Mouse (Mus musculus): ENCODE results near the gene Arx. TPM values are rescaled to one million over a fixed set of nuclear protein-coding genes. Genes with fewer than 3 reads are reported as not detected.

Arx gene
- not detected in 2 replicates for polyA plus RNA-seq (2015; fragmentation: Nextera tagmentation; extraction: Ambion mirVana)

DNA sequence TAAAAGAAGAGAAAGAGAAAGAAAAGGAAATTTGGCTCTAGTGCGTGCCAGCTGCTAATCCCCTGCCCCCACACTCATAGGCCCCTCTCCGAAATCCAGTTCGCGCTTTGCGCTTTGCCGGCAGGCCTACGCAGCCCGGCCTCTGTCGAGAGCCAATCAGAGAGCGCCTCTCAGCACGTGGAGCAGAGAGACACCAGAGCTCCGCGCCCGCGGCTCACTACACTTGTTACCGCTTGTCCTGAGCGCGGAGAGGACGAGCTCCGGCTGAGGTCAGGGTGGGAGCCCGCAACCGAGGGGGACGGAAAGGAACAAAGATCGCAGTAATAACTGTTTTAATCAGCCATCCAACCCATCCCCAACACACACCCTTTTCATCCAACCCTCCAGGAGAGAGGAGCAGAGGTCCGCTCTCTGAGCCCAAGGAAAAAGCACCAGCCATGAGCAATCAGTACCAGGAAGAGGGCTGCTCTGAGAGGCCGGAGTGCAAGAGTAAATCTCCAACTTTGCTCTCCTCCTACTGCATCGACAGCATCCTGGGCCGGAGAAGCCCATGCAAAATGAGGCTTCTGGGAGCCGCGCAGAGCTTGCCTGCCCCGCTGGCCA lies at the start of gene Arx:
Gene Arx (plus strand): TSS at position 155 of the 603 bp plus-strand sequence.
- ATAC-seq (ENCODE audit: low read depth) = peak; percentile 85
- Histone ChIP-seq H3K4me1 (replicated peaks; ENCODE audit: control insufficient read depth, insufficient read depth, low read length) (peaks cover 7% of the 10 kb centered on the region; the same call in 1 of the 2 replicates), H3K9me3 (ENCODE audit: control insufficient read depth, low read length) (no peaks in the 10 kb centered on the region; the same call in 1 of the 2 replicates), H3K9ac (ENCODE audit: low read length) (no peak within 1 kb of the TSS), H3K4me3 (ENCODE audit: low read length) (peak within 1 kb of the TSS; percentile 6; the same call in 1 of the 2 replicates), H3K4me2 (ENCODE audit: low read depth, low read length) (peak within 1 kb of the TSS; percentile 27; the same call in 1 of the 2 replicates), H3K27ac (ENCODE audit: low read length) (no peak within 1 kb of the TSS), H3K27me3 (ENCODE audit: control insufficient read depth, insufficient read depth, low read depth, low read length) (peaks cover 82% of the 10 kb centered on the region), H3K36me3 (ENCODE audit: control insufficient read depth, insufficient read depth, low read length) (no peaks in the 10 kb centered on the region)
- WGBS = 16% methylated on average over 31 of the region's 31 CpGs

DNA sequence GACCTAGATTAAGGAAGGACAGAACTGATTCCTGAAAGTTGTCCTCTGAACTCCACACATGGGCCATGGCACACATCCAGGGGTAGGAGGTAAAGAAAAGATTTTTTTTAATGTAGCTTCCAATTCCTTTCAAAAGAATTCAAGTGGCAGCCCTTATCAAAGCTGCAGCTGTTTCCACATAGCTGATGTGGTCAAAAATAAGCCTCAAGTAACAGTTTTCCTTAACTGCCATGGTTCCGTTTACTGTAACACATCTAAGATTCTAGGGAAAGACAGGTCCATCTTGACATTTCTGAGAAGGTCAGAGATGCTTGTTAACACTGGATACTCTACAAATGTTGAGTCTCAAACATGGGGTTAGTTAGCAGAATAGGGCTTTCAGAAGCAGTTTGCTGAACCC lies 34.9 kb upstream of the Arx start:
- H3K36me3 ChIP-seq (ENCODE audit: control insufficient read depth, insufficient read depth, low read length) = no peaks in the 10 kb centered on the region
- ATAC-seq (ENCODE audit: low read depth) = no peak
- H3K27ac ChIP-seq (ENCODE audit: low read length) = no peak overlapping the region
- no peak overlapping the region for H3K4me2 ChIP-seq (ENCODE audit: low read depth, low read length)
- H3K4me3 ChIP-seq (ENCODE audit: low read length) = no peak overlapping the region
- H3K9ac ChIP-seq (ENCODE audit: low read length) = no peak overlapping the region
- no peaks in the 10 kb centered on the region for H3K27me3 ChIP-seq (ENCODE audit: control insufficient read depth, insufficient read depth, low read depth, low read length)
- H3K9me3 ChIP-seq (ENCODE audit: control insufficient read depth, low read length) = no peaks in the 10 kb centered on the region
- WGBS = 50% methylated on average over 1 of the region's 1 CpGs
- no peaks in the 10 kb centered on the region for H3K4me1 ChIP-seq (replicated peaks; ENCODE audit: control insufficient read depth, insufficient read depth, low read length)

DNA sequence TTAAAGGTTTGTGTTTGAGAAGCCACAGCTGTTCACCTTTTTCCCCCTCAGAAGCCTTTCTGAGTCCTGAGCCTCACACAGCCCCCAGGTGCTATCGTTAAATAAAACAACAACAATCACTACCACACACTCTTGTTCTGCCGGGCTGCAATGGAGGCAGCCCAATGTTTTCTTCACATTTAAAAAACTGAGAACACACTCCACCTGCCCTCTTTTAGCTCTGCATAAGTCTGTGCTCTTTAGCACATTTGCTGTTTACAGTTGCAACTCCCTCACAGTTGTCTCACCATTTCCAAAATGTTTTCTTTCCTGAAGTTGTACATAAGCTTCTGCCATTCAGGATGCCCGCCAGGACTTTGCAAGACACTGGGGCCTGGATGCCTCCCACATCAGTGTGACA lies 10.6 kb upstream of the Arx start:
- no peak for ATAC-seq (ENCODE audit: low read depth)
- Histone ChIP-seq H3K36me3 (ENCODE audit: control insufficient read depth, insufficient read depth, low read length) (no peaks in the 10 kb centered on the region), H3K27me3 (ENCODE audit: control insufficient read depth, insufficient read depth, low read depth, low read length) (peaks cover 8% of the 10 kb centered on the region; the same call in 1 of the 2 replicates), H3K9ac (ENCODE audit: low read length) (no peak overlapping the region), H3K4me1 (replicated peaks; ENCODE audit: control insufficient read depth, insufficient read depth, low read length) (no peaks in the 10 kb centered on the region), H3K4me2 (ENCODE audit: low read depth, low read length) (no peak overlapping the region), H3K4me3 (ENCODE audit: low read length) (no peak overlapping the region), H3K27ac (ENCODE audit: low read length) (no peak overlapping the region), H3K9me3 (ENCODE audit: control insufficient read depth, low read length) (no peaks in the 10 kb centered on the region)
- 45% methylated on average over 3 of the region's 3 CpGs for WGBS

DNA sequence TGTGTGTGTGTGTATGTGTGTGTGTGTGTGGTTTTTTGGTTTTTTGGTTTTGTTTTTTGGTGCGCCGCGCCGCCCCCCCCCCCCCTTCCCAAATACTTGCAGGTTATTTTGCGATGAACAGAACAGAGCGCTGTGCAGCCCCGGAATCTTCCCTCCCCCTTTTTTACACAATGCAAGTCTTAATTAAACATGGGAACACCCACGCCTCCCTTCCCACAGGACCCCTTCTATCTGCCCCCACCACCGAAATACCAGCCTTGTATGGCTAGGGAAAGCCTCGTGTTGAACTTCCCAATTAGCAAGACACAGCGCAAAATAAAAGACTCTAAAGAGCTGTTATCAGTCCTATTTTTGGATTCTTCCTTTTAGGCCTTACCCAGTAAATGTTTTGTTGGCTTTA lies 6.3 kb upstream of the Arx start:
- Histone ChIP-seq H3K27ac (ENCODE audit: low read length) (no peak overlapping the region), H3K27me3 (ENCODE audit: control insufficient read depth, insufficient read depth, low read depth, low read length) (peaks cover 42% of the 10 kb centered on the region), H3K4me1 (replicated peaks; ENCODE audit: control insufficient read depth, insufficient read depth, low read length) (no peaks in the 10 kb centered on the region), H3K9ac (ENCODE audit: low read length) (no peak overlapping the region), H3K4me3 (ENCODE audit: low read length) (no peak overlapping the region), H3K4me2 (ENCODE audit: low read depth, low read length) (no peak overlapping the region), H3K36me3 (ENCODE audit: control insufficient read depth, insufficient read depth, low read length) (no peaks in the 10 kb centered on the region), H3K9me3 (ENCODE audit: control insufficient read depth, low read length) (no peaks in the 10 kb centered on the region)
- ATAC-seq (ENCODE audit: low read depth) = no peak
- 34% methylated on average over 4 of the region's 11 CpGs for WGBS

DNA sequence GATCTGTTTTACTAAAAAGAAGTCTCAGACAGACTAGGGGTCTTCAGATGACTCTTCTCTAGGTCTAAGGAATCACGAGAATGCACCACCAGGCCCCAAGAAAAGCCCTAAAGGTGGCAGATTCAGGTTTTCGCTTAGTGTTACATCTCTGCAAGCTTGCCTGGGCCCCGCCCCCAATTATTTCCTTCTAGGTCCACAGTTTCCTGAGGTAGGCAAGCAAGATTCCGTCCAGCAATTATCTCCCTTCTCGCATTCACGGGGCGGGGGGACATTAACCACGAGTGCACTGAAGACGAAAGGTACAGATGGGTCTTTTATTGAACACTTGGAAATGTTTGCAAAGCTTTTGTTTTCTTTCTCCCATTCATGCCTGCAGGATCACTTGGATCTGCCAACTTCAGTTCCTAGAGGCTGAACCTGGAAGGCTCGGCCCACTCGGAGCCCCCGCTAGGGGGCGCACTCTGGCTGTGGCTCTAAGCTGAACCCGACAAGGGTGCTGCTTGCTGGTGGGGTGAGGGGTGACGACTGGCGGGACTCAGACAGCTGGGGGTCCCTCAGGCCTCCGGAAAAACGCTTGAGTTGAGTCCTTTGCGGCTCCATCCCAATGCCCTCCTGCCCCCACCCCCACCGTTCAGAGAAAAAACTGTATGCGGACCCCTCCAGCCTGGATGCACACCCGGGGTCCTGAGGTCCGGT lies 5.1 kb upstream of the Arx start:
- H3K9me3 ChIP-seq (ENCODE audit: control insufficient read depth, low read length) = no peaks in the 10 kb centered on the region
- 0 out of 2 replicates have a peak, but pooled peaks have one; percentile 43 for ATAC-seq (ENCODE audit: low read depth)
- WGBS = 19% methylated on average over 23 of the region's 23 CpGs
- H3K4me2 ChIP-seq (ENCODE audit: low read depth, low read length) = no peak overlapping the region
- no peak overlapping the region for H3K27ac ChIP-seq (ENCODE audit: low read length)
- H3K27me3 ChIP-seq (ENCODE audit: control insufficient read depth, insufficient read depth, low read depth, low read length) = peaks cover 54% of the 10 kb centered on the region
- no peaks in the 10 kb centered on the region for H3K4me1 ChIP-seq (replicated peaks; ENCODE audit: control insufficient read depth, insufficient read depth, low read length)
- H3K36me3 ChIP-seq (ENCODE audit: control insufficient read depth, insufficient read depth, low read length) = no peaks in the 10 kb centered on the region
- no peak overlapping the region for H3K4me3 ChIP-seq (ENCODE audit: low read length)
- no peak overlapping the region for H3K9ac ChIP-seq (ENCODE audit: low read length)

DNA sequence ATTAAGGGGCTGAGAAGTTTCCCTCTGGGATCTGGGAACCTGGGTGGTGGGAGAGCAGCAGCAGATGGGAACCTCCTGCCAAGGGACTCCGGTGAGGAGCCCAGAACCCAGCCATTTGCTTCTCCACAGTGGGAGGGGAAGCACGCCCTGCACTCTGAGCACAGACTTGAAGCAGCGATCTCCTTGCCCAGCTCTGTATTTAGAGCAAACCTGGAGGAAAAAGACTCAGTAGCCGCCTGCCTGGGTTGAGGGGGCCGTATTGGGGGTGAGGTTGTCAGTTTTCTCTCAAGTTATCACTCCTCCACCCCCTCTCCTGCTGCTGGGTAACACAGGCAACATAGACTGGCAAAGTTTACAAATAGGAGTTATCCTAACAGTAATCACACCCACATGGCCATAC lies 4.5 kb upstream of the Arx start:
- Histone ChIP-seq H3K4me3 (ENCODE audit: low read length) (no peak overlapping the region), H3K9me3 (ENCODE audit: control insufficient read depth, low read length) (no peaks in the 10 kb centered on the region; the same call in 1 of the 2 replicates), H3K27ac (ENCODE audit: low read length) (no peak overlapping the region), H3K36me3 (ENCODE audit: control insufficient read depth, insufficient read depth, low read length) (no peaks in the 10 kb centered on the region), H3K27me3 (ENCODE audit: control insufficient read depth, insufficient read depth, low read depth, low read length) (peaks cover 59% of the 10 kb centered on the region), H3K4me2 (ENCODE audit: low read depth, low read length) (no peak overlapping the region), H3K4me1 (replicated peaks; ENCODE audit: control insufficient read depth, insufficient read depth, low read length) (peaks cover 4% of the 10 kb centered on the region; the same call in 1 of the 2 replicates), H3K9ac (ENCODE audit: low read length) (no peak overlapping the region)
- 22% methylated on average over 5 of the region's 5 CpGs for WGBS
- ATAC-seq (ENCODE audit: low read depth) = 0 out of 2 replicates have a peak, but pooled peaks have one; percentile 5

DNA sequence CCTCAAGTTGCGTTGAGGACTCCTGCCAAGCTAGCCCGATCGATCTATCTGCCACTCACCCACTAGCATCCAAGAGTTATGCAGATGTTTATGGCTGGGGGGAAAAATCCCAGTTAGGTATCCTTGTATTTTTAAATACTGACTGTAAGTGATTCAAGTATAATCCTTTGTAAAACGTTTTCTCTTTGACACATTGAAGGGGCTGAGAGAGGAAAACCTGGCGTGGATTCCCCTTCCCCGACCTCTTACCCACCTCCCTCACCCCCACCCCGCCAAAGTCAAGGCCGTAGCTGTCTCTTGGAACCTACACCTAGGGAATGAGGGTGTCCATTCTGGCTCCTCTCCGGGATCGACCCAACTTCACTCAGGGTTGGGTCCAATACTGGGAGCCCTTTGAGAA lies 1.2 kb upstream of the Arx start:
- H3K36me3 ChIP-seq (ENCODE audit: control insufficient read depth, insufficient read depth, low read length) = no peaks in the 10 kb centered on the region
- H3K27me3 ChIP-seq (ENCODE audit: control insufficient read depth, insufficient read depth, low read depth, low read length) = peaks cover 82% of the 10 kb centered on the region
- H3K9ac ChIP-seq (ENCODE audit: low read length) = no peak overlapping the region
- no peak overlapping the region for H3K4me2 ChIP-seq (ENCODE audit: low read depth, low read length)
- H3K27ac ChIP-seq (ENCODE audit: low read length) = no peak overlapping the region
- peaks cover 7% of the 10 kb centered on the region; the same call in 1 of the 2 replicates for H3K4me1 ChIP-seq (replicated peaks; ENCODE audit: control insufficient read depth, insufficient read depth, low read length)
- no peaks in the 10 kb centered on the region; the same call in 1 of the 2 replicates for H3K9me3 ChIP-seq (ENCODE audit: control insufficient read depth, low read length)
- ATAC-seq (ENCODE audit: low read depth) = no peak
- no peak overlapping the region for H3K4me3 ChIP-seq (ENCODE audit: low read length)
- WGBS = 22% methylated on average over 10 of the region's 10 CpGs

DNA sequence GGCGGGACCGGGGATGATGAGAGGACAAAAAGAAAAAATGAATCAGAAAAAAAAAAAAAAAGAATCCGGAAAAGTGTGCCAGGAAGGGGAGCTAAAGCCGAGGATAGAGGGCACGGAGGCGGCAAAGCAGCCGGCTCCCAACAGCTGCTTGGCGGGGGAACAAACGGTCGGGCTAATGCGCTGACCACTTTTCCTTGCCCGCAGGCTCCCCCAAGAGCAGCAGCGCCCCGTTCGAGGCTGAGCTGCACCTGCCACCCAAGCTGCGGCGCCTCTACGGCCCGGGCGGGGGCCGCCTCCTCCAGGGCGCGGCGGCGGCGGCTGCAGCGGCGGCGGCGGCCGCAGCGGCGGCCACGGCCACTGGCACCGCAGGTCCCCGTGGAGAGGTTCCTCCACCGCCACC lies 2.1 kb downstream of the Arx start:
- Histone ChIP-seq H3K36me3 (ENCODE audit: control insufficient read depth, insufficient read depth, low read length) (no peaks in the 10 kb centered on the region), H3K27me3 (ENCODE audit: control insufficient read depth, insufficient read depth, low read depth, low read length) (peaks cover 80% of the 10 kb centered on the region), H3K27ac (ENCODE audit: low read length) (no peak overlapping the region), H3K9ac (ENCODE audit: low read length) (no peak overlapping the region), H3K4me1 (replicated peaks; ENCODE audit: control insufficient read depth, insufficient read depth, low read length) (peaks cover 7% of the 10 kb centered on the region; the same call in 1 of the 2 replicates), H3K4me2 (ENCODE audit: low read depth, low read length) (peak overlapping the region; percentile 57), H3K9me3 (ENCODE audit: control insufficient read depth, low read length) (no peaks in the 10 kb centered on the region; the same call in 1 of the 2 replicates), H3K4me3 (ENCODE audit: low read length) (peak overlapping the region; percentile 38)
- ATAC-seq (ENCODE audit: low read depth) = no peak
- WGBS = 19% methylated on average over 19 of the region's 37 CpGs

DNA sequence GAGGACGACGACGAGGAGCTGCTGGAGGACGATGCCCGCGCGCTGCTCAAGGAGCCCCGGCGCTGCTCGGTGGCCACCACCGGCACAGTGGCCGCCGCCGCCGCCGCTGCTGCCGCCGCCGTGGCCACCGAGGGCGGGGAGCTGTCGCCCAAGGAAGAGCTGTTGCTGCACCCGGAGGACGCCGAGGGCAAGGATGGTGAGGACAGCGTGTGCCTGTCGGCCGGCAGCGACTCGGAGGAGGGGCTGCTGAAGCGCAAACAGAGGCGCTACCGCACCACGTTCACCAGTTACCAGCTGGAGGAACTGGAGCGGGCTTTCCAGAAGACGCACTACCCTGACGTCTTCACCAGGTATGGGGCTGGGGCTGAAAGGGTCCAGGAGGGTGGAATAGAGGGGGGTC lies 2.8 kb downstream of the Arx start:
- Histone ChIP-seq H3K4me1 (replicated peaks; ENCODE audit: control insufficient read depth, insufficient read depth, low read length) (peaks cover 7% of the 10 kb centered on the region; the same call in 1 of the 2 replicates), H3K27ac (ENCODE audit: low read length) (no peak overlapping the region), H3K4me3 (ENCODE audit: low read length) (peak overlapping the region; percentile 38), H3K4me2 (ENCODE audit: low read depth, low read length) (peak overlapping the region; percentile 57), H3K27me3 (ENCODE audit: control insufficient read depth, insufficient read depth, low read depth, low read length) (peaks cover 84% of the 10 kb centered on the region), H3K36me3 (ENCODE audit: control insufficient read depth, insufficient read depth, low read length) (no peaks in the 10 kb centered on the region), H3K9me3 (ENCODE audit: control insufficient read depth, low read length) (no peaks in the 10 kb centered on the region; the same call in 1 of the 2 replicates), H3K9ac (ENCODE audit: low read length) (no peak overlapping the region)
- WGBS = 11% methylated on average over 16 of the region's 37 CpGs
- no peak for ATAC-seq (ENCODE audit: low read depth)

All from lung, embryonic 16.5 days (tissue).